Mouse (Mus musculus): Measurements from ENCODE around the gene Edem1.

GRCm38 (mm10) chr6:108871251-108871650 lies 42.8 kb downstream of the Edem1 start:
- TF ChIP-seq CTCF (IDR thresholded peaks at IDR 0.05; ENCODE audit: low read depth, low read length) (no peak), POLR2A (IDR thresholded peaks at IDR 0.05; ENCODE audit: insufficient read depth, low read length) (no peak)

Measured in ES-Bruce4 (cell line).